Mouse (Mus musculus) adrenal gland, adult (tissue): ENCODE measurements around the gene Pdap1.
"Not testable (repeated sequence)": the region's sequence is repeated elsewhere in the genome, so short reads cannot be mapped to it uniquely, and the experiment has no call there.

Experiments used
- DNase-seq, 2 experiments: peaks; one replicate each; pipeline ENCODE4 v3.0.0; 2022 to 2023; ENCODE audit warnings: low spot score in 1 of 2; ENCODE audit not compliant: inconsistent age in 2 of 2

The Pdap1 gene

DNA sequence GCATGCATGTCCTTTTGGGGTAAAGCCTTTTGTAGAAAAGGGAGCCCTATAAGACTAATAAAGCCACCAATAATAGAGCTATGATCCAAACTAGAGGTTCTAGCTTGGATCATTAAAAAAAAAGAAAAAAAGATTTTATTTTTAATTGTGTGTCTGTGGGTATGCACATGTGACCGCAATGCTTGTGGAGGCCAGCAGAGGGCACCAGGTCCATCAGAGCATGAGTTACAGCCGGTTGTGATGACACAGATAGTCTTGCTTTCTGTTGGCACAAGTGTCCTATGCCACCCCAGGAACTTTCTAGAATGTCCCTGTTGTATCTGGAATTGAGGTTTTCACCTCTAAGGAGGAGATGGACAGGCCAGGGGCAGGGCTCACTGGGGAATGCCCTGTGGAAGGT, 20.7 kb downstream of the Pdap1 start:
- no peak for DNase-seq

DNA sequence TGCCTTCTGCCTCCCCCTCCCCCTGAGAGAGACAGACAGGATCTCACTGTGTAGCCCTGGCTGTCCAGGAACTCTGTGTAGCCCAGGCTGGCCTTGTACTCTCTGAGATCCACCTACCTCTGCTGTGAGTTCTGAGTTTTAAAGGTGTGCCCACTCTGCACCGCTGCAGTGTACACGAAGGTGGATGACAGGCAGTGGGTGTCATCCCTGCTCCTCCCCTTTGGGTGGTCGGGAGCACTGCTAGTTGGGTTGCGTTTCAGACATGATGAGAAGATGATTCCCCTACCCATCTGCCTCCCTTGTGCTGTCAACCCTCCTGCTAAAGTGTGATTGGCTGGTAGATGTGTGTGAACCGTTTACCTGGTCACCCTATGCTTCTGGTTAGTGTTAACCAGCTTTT, 21.6 kb downstream of the Pdap1 start:
- no peak for DNase-seq

DNA sequence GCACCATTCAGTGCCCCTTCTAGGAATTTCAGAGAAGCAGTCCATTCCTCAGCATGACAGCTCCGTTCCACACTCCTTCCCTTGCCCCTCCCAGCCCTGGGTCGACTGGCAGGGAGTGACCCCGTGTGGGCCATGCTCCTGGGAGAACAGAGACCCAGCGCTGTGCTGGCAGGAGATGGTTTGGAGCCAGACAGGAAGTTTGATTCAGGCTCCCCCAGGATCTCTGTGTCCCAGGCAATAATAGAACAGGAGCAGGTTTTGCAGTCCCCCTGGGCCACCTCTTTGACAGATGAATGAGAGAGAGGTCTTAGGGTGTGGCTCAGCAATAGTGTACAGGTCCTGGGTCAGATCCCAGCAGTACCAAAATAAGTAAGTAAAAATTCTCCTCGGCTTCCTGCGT, 22.0 kb downstream of the Pdap1 start:
- peak; percentile 50 to 51 for DNase-seq

DNA sequence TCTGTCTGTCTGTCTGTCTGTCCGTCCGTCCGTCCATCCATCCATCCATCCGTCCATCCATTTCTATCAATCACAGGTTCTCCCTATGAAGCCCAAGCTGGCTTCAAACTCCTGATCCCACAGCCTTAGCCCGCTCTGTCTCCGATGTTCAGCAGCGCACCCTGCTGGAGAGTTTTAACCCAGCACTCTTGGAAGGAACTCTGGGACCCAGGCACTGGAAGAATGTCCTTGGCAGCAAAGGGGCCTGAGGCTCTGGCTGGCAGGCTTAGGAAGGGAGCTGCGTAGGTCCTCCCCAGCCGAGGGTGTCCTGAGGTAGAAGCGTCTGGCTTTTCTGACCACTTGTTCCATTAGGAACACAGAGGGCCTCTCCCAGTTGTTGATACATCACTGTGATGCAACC, 23.1 kb downstream of the Pdap1 start:
- DNase-seq = peak; percentile 83 to 93

DNA sequence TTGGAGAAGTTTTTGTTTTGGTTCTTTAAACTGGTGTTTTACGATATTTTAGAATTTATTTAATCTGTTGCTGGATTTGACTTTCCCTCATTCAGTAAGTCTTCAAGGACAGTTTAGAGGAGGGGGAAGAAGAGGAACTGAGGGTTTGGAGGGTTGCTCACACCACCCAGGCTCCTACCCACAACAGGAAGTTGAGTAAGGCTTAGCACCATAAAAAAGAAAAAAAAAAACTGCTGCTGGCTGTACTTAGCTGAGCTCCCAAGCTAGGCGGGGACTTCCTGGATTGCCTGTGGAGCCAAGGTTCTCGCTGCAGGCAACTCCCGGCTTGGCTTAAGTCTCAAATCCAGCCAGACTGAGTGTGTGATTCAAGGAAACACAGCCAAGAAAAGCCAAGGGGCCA, 23.7 kb downstream of the Pdap1 start:
- peak; percentile 75 to 87 for DNase-seq

DNA sequence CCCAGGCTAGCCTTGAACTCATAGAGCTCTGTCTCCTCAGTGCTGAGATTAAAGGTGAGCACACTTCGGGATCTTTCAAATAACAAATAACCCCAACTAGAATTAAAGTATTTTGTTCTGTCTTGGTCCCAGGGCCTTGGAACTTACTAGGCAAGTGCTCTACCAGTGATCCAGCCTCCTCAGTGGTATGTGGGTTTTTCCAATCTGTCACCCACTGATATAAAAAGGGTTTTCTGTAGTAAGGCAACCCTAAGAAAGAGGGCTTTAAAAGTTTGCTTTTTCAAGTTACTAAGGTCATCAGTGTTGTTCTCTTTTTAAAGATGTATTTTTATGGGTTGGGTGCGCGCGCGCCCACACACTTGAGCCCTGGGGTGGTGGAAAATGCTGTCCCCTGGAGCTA, 24.3 kb downstream of the Pdap1 start:
- no peak for DNase-seq

DNA sequence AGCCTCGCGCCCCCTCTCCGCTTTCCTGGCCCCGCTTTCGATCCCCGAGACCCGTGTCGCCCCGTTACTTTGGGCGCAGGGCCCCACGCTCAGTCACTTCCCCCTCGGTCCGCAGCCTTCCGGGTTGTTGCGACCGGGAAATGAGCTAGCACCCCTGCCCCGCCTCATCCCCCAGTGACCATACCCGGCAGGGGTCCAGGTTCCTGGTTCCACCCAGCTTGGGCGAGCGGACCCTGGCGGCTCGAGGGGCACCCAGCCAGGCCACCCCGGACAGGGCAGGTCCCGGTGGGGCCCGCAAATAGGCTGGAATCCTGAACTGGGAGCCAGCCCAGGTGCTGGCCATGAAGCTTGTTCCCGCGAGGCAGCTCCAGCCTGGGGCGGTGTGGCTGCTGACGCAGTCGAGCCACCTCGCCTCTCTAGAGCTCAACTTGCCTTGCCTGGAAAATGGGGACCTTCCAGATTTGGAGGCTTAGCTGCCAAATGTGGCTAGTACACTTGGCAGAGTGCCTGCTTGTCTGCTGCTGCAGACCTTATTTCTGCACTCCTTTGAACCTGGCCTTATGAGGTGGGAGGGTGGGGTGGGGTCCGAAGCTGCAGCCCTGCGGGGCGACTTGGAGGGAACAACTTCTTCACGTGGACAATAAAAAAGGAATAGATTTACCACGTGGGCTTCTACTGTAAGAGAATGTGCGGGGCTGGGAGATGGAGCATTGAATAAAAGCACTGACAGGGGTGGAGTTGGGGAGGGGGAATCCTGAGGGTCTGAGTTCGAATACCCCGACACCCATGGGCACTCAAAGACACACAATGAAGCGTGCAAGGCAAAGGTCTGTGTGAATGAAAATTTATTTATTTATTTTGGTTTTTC, 25.2 kb downstream of the Pdap1 start:
- peak; percentile 77 to 89 for DNase-seq

DNA sequence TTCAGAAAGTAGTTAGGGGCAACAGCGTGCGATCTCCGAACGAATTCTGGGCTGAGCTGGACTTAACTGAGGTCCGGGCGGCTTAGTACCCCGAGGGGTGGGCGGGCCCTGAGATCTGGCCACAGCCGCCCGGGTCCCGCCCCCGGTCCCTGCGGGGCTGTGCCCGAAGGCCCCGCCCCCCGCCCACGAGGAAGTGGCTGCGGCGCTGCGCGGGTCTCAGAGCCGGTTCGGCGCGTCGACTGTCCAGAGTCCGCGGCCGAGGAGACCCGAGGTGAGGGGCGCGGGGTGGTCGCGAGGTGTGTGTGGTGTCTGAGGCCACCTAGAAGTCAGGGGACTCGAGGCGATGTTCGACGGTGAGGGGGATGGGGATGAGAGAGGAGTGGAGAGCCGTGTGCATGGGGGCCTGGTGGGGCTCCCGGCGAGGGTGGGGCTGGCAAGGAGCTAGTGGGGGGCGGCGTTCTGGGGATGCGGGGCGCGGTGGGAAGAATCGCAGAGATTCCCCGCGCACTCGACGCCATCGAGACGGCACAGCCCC, 25.9 kb downstream of the Pdap1 start, which contains the start of gene Arpc1b:
Arpc1b (plus strand) TSS at position 145 of the 535 bp plus-strand sequence.
- peak; percentile 86 to 90 for DNase-seq

DNA sequence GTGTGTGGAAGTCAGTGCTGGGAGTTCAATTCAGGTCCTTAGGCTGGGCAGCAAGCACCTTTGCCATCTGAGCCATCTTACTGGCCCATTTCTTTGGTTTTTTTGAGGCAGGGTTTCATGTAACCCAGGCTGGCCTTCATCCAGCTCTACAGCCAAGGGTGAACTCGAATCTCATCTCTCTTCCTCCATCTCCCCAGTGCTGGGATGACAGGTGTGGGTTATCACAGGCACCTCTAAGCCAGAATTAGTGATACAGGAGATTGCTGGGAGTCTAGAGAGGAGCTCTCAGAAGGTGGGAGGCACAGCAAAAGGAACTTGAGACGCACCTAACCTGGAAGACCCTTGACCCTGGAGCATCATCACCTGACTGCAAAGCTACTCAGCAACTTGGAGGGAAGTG, 26.6 kb downstream of the Pdap1 start:
- DNase-seq = peak in 1 of 2 experiments; percentile 63

DNA sequence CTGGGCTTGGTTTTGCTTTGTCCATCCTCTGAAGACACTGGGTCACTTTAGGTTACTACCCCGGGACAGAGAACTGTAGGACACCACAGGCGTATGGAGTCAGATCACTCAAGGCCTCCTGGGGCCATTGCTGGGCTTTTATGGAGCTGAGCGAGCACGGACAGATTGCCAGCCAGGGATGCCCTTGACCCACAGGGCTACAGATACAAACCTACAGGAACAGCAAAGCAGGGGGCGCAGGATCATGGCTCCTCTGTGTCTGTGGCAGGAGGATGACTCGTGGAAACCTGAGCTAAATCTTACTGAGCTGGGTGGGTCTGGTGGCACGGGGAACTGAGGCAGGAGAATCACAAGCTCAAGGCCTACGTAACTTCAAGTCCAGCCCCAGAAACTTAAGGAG, 27.5 kb downstream of the Pdap1 start:
- DNase-seq = peak; percentile 58 to 72

DNA sequence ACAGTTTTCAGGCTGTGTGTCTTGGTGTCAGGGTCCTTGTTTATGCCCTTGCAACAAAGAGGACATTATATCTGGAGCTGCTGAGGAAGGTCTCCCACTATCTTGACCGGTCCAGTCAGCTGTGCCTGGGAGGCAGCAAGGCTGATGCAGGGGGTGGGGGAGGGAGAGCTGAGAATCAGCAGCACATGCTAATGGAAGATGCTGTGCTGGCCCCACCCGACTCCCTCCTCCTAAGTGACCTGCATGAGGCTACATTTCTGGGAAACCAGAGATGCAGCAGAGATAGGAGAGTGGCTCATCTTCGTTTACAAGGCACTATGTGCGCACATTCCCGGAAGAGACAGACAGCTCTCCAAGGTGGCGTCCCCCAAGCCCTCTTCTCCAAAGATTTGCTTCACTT, 29.6 kb downstream of the Pdap1 start:
- no peak for DNase-seq

DNA sequence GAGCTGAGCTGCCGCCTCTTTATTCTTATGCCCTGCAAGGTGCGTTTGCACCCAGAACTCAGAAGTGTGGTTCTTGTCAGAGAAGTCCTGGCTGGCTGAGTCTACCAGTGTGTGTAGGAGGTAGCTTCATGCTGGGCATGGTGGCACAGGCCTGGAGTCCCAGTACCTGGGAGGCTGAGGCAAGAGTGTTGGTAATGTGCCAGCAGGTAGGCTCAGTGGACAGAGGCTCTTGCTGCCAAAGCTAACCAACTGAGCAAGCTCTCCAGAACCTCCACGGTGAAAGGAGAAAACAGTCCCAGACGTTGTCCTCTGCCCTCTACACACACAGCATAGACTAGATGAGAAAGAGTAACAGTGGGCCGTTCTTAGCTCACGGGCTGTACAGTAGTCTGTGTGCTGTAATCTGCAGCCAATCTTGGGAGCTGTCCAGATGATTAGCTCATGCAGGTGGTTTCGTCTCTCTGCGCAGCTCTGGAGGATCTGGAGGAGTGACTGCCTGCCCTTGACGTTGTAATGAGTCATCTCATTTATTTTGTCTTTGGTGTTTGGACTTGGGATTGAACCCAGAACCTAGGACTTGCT, 34.3 kb downstream of the Pdap1 start:
- DNase-seq = peak; percentile 76 to 79

DNA sequence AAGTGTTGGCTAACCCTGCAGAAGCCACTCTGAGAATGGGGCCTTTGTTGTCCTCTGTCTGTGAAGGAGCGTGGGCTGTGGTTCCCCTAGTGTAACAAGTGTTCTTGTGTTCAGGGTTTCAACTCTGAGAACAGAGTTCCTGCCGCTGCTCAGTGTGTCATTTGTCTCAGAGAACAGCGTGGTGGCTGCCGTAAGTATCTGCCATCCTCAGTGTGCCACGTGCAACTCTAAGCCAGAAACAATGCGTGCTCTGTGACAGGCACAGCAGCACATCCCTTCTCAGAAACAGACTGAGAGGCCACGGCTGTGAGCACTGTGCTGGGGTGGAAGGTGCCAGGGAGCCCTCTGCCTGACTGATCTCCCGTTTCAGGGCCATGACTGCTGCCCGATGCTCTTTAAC, 35.7 kb downstream of the Pdap1 start:
- DNase-seq = no peak

DNA sequence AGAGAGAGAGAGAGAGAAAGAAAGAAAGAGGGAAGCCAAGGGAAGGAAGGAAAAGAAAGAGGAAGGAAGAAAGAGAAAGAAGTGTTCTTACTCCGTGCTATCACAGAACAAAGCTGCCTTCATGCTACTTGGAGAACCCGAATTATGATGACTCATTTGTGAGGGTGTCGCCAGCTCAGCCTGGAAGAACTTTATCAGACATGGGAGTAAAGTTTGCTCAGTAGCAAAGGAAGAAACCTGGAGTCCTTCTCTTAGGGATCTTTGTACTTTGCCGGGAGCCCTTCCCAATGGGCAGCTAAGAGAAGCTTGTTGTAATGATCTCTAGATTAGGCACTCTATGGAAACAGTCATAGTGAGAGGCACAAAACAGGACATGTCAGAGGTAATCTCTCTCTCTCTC, 37.3 kb downstream of the Pdap1 start:
- DNase-seq = no peak

DNA sequence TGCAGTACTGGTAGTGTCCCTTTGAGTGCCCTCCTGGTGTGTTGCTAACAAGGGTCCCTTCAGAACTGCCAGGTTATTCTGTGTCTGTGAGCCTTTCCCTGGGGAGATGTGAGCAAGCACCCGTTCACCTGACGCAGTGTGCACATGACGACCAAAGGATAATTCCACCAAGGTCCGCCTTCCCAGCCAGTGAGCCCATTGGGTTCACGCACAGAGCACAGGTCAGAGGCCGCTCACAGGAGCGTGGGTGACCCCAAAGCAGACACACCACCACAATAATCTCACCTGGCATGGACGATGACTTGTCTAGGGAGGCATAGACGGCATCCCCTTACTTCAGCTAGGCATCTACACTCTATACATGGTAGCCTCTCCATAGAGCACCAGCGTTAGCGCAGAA, 38.6 kb downstream of the Pdap1 start:
- not testable (repeated sequence) for DNase-seq

DNA sequence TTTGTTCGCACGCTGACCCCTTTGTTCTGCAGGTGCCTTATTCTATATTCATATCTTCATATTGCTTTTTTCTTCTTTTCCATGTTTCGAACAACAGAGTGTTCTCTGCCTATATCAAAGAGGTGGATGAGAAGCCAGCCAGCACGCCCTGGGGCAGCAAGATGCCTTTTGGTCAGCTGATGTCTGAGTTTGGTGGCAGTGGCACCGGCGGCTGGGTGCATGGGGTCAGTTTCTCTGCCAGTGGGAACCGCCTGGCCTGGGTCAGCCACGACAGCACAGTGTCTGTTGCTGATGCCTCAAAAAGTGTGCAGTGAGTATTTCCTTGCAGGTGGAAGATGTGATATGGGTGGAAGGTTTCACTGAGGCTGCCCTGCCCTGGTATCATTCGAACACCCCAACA, 39.1 kb downstream of the Pdap1 start:
- DNase-seq = no peak

DNA sequence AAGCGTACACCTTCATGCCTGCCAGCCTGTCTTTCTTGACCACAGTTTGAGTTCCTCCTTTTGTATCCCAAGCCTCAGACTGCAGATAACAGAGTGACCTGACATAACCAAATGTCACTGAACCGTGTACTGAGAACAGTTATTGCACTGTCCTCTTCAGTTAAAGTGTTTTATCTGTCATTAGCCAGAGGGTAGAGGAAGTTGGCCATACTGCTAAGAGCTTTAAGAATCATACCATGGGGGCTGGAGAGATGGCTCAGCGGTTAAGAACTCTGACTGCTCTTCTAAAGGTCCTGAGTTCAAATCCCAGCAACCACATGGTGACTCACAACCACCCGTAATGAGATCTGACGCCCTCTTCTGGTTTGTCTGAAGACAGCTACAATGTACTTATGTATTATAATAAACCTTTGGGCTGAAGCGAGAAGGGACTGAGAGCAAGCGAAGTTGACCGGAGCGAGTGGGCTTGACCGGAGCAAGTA, 41.7 kb downstream of the Pdap1 start:
- DNase-seq = no peak

DNA sequence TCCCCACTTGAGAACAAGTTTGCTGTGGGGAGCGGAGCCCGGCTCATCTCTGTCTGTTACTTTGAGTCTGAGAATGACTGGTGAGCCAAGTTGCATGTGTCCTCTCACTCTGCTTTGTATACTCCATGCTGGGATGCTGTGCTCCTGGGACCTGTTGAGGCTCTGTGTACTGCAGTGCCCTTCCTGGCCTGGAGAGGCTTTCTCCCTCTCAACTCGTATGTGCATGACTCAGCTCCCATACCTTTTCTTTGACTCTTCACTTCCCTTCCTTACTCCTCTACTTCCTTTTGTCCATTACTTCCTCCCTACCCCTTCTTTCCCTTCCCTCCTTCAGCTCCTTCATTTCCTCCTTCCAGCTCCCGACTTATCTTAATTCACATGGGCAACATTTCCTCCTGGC, 43.8 kb downstream of the Pdap1 start:
- DNase-seq = no peak

DNA sequence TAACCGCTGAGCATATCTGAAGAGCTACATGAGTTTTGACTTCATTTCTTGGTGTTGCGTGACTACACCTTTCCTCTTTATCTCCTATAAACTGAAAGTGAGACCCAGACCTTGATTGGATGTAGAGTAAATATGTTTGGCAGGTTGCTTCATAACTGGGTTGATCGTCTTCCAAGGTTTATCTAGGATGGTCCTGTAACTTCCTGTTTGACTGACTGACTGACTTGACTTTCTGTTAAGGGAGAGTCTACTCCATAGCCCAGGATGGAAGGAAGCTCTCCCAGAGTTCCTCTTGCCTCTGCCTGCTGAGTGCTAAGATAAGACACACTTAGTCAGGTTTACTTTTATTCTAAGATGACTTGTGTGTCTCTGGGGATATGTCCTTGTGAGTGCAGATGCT, 50.2 kb downstream of the Pdap1 start:
- DNase-seq = no peak

DNA sequence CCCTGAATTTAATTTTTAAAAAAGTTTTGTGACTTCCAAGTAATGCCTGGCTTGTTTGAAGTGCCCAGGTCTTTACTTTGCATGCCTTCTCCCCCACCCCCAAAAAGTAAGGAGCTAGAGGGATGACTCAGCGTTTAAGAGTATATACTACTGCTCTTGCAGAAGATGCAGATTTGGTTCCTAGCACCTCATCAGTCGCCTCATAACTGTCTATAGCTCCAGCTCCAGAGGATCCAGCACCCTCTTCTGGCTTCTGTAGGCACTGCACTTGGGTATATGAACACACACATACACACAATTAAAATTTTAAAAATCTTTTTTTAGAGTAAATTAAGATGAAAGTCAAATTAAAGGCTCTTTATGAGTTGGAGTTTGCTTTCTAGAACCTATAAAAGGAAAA, 51.9 kb downstream of the Pdap1 start:
- DNase-seq = no peak

DNA sequence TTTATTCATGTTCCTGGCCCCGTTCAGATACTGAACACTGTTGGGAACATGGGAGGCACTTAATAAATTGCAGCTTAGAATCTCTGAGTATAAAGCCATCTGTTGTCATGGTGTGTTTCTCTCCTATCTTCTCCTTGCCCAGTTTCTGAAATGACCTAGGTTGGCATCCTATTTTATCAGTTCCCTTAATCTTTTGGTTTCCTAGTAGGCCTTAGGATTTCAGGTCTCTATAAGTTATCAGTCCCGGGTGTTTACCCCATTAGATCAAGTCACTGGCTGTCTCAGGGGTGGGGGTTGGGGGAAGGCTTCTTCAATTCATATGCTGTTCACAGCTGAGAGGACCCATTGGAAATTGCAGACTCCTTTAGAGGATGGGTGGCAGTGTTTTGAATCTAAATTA, 55.2 kb downstream of the Pdap1 start:
- no peak for DNase-seq
